Mouse (Mus musculus): ENCODE data around the gene Myo5c. TPM values are rescaled to one million over a fixed set of nuclear protein-coding genes. Genes with fewer than 3 reads are reported as not detected.

The Myo5c gene
- total and polyA plus RNA-seq, 2 experiments from 2014 or later: 0.26 to 0.30 TPM

- WGBS: 42% methylated on average over 8 of the region's 8 CpGs
- ATAC-seq (no peak), DNase-seq (ENCODE audit: low spot score) (no peak)
- H3K27me3 ChIP-seq (ENCODE audit: insufficient read depth, low read length): peaks cover 6% of the 10 kb centered on the region; the same call in 1 of the 2 replicates
- no peak overlapping the region for H3K4me3 ChIP-seq (ENCODE audit: low read length)
- peaks cover 6% of the 10 kb centered on the region; the same call in 1 of the 2 replicates for H3K4me1 ChIP-seq (ENCODE audit: insufficient read depth, low read length)
- H3K36me3 ChIP-seq (ENCODE audit: insufficient read depth, low read length): no peaks in the 10 kb centered on the region
- no peaks in the 10 kb centered on the region for H3K9me3 ChIP-seq (ENCODE audit: low read length)
- no peak overlapping the region for H3K9ac ChIP-seq (replicated peaks; ENCODE audit: low read length)
- H3K4me2 ChIP-seq (ENCODE audit: low read depth, low read length): no peak overlapping the region
- no peak for TF ChIP-seq CTCF (IDR thresholded peaks at IDR 0.05; ENCODE audit: low read depth)
- H3K27ac ChIP-seq: no peak overlapping the region
These were observed 1.0 kb downstream of the Myo5c start for GRCm38 (mm10) chr9:75232860-75233259.

- WGBS: 52% methylated on average over 7 of the region's 7 CpGs
- no peaks in the 10 kb centered on the region for H3K36me3 ChIP-seq (ENCODE audit: insufficient read depth, low read length)
- H3K9me3 ChIP-seq (ENCODE audit: low read length): no peaks in the 10 kb centered on the region
- no peak overlapping the region for H3K9ac ChIP-seq (replicated peaks; ENCODE audit: low read length)
- H3K4me3 ChIP-seq (ENCODE audit: low read length): no peak overlapping the region
- no peak overlapping the region for H3K4me2 ChIP-seq (ENCODE audit: low read depth, low read length)
- ATAC-seq (no peak), DNase-seq (ENCODE audit: low spot score) (no peak)
- no peak for TF ChIP-seq CTCF (IDR thresholded peaks at IDR 0.05; ENCODE audit: low read depth)
- peaks cover 6% of the 10 kb centered on the region; the same call in 1 of the 2 replicates for H3K27me3 ChIP-seq (ENCODE audit: insufficient read depth, low read length)
- H3K27ac ChIP-seq: no peak overlapping the region
- H3K4me1 ChIP-seq (ENCODE audit: insufficient read depth, low read length): peaks cover 6% of the 10 kb centered on the region; the same call in 1 of the 2 replicates
These were observed 2.5 kb downstream of the Myo5c start for GRCm38 (mm10) chr9:75234271-75234741.

- no peak for TF ChIP-seq CTCF (IDR thresholded peaks at IDR 0.05; ENCODE audit: low read depth)
- Histone ChIP-seq H3K36me3 (ENCODE audit: insufficient read depth, low read length) (no peaks in the 10 kb centered on the region), H3K27ac (no peak overlapping the region), H3K4me1 (ENCODE audit: insufficient read depth, low read length) (peaks cover 6% of the 10 kb centered on the region; the same call in 1 of the 2 replicates), H3K4me2 (ENCODE audit: low read depth, low read length) (no peak overlapping the region), H3K9me3 (ENCODE audit: low read length) (no peaks in the 10 kb centered on the region), H3K9ac (replicated peaks; ENCODE audit: low read length) (no peak overlapping the region), H3K4me3 (ENCODE audit: low read length) (no peak overlapping the region), H3K27me3 (ENCODE audit: insufficient read depth, low read length) (peaks cover 6% of the 10 kb centered on the region; the same call in 1 of the 2 replicates)
- no peak for DNase-seq (ENCODE audit: low spot score)
- ATAC-seq: no peak
- 76% methylated on average over 12 of the region's 12 CpGs for WGBS
These were observed 3.3 kb downstream of the Myo5c start for GRCm38 (mm10) chr9:75234983-75235627.

- H3K27ac ChIP-seq: no peak overlapping the region
- no peaks in the 10 kb centered on the region for H3K36me3 ChIP-seq (ENCODE audit: insufficient read depth, low read length)
- peaks cover 6% of the 10 kb centered on the region; the same call in 1 of the 2 replicates for H3K4me1 ChIP-seq (ENCODE audit: insufficient read depth, low read length)
- H3K27me3 ChIP-seq (ENCODE audit: insufficient read depth, low read length): peaks cover 6% of the 10 kb centered on the region; the same call in 1 of the 2 replicates
- no peak for TF ChIP-seq CTCF (IDR thresholded peaks at IDR 0.05; ENCODE audit: low read depth)
- H3K4me3 ChIP-seq (ENCODE audit: low read length): no peak overlapping the region
- no peaks in the 10 kb centered on the region for H3K9me3 ChIP-seq (ENCODE audit: low read length)
- 41% methylated on average over 2 of the region's 2 CpGs for WGBS
- no peak for DNase-seq (ENCODE audit: low spot score)
- H3K4me2 ChIP-seq (ENCODE audit: low read depth, low read length): no peak overlapping the region
- ATAC-seq: no peak
- no peak overlapping the region for H3K9ac ChIP-seq (replicated peaks; ENCODE audit: low read length)
These were observed 3.9 kb downstream of the Myo5c start for GRCm38 (mm10) chr9:75235696-75236095.

GRCm38 (mm10) chr9:75236416-75237308 lies 4.8 kb downstream of the Myo5c start:
- ATAC-seq: no peak
- Histone ChIP-seq H3K4me2 (ENCODE audit: low read depth, low read length) (no peak overlapping the region), H3K4me3 (ENCODE audit: low read length) (no peak overlapping the region), H3K4me1 (ENCODE audit: insufficient read depth, low read length) (peaks cover 6% of the 10 kb centered on the region; the same call in 1 of the 2 replicates), H3K27me3 (ENCODE audit: insufficient read depth, low read length) (peaks cover 6% of the 10 kb centered on the region; the same call in 1 of the 2 replicates), H3K27ac (no peak overlapping the region), H3K36me3 (ENCODE audit: insufficient read depth, low read length) (no peaks in the 10 kb centered on the region), H3K9me3 (ENCODE audit: low read length) (no peaks in the 10 kb centered on the region), H3K9ac (replicated peaks; ENCODE audit: low read length) (no peak overlapping the region)
- DNase-seq (ENCODE audit: low spot score): no peak
- 86% methylated on average over 12 of the region's 12 CpGs for WGBS
- TF ChIP-seq CTCF (IDR thresholded peaks at IDR 0.05; ENCODE audit: low read depth): no peak

GRCm38 (mm10) chr9:75238179-75238578 lies 6.4 kb downstream of the Myo5c start:
- ATAC-seq: no peak
- TF ChIP-seq CTCF (IDR thresholded peaks at IDR 0.05; ENCODE audit: low read depth): no peak
- no peak for DNase-seq (ENCODE audit: low spot score)
- Histone ChIP-seq H3K4me1 (ENCODE audit: insufficient read depth, low read length) (no peaks in the 10 kb centered on the region), H3K9me3 (ENCODE audit: low read length) (no peaks in the 10 kb centered on the region), H3K9ac (replicated peaks; ENCODE audit: low read length) (no peak overlapping the region), H3K4me2 (ENCODE audit: low read depth, low read length) (no peak overlapping the region), H3K27ac (no peak overlapping the region), H3K36me3 (ENCODE audit: insufficient read depth, low read length) (no peaks in the 10 kb centered on the region), H3K4me3 (ENCODE audit: low read length) (no peak overlapping the region), H3K27me3 (ENCODE audit: insufficient read depth, low read length) (no peaks in the 10 kb centered on the region)
- WGBS: 85% methylated on average over 3 of the region's 3 CpGs
